Mouse (Mus musculus): ENCODE data around the gene Slc25a51.

DNA sequence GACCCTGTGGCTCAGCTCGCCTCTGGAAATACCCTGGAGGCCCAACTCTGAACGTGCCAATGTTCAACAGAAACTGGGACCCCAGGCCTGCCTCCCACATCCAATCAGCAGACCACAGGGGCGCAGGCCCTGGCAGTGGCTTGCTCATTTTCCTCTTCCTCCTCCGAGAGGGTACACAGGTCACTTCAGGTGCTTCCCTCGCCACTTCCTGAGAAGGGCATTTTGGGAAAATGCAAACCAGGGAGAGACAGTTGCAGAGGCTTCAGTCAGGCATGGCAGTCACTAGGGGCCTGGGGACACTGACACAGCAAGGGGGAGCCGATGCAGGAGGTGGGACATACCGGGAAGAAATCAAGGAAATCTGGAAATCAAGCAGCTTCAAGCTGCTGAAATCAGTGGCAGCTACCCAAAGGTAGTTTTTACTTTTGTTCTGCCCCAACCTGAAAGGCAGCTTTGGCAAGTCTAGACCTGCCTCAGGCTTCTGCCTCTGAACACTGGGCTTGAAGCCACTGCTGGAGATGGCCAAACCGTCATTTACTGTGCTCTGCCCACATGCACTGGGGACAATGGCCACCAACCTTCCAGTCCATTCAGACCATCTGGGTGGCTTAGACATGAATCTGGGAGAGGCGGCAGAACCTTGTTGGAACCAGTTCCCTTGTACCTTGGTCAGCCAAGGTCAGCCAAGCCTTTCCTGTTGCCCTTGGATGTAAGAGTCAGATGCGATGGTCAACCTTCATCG lies 13.1 kb upstream of the Slc25a51 start:
- TF ChIP-seq GATA1 (IDR thresholded peaks at IDR 0.05; ENCODE audit: low read length) = no peak
- TF ChIP-seq TAL1 (IDR thresholded peaks at IDR 0.05; ENCODE audit: low read length) = no peak
